Mouse (Mus musculus): ENCODE data around the gene Zfp74. TPM values are rescaled to one million over a fixed set of nuclear protein-coding genes. Genes with fewer than 3 reads are reported as not detected.
A peak's percentile ranks its signal among the peaks of the same experiment; 100 is the strongest.

Zfp74 gene
- polyA plus RNA-seq, 1 experiment from 2014 or later, result 24.3 TPM

- WGBS, result 0% methylated on average over 22 of the region's 22 CpGs
- H3K4me3 ChIP-seq (replicated peaks; ENCODE audit: low read length), result peak within 1 kb of the TSS; percentile 53
- H3K9ac ChIP-seq (replicated peaks; ENCODE audit: low read depth, low read length), result peak within 1 kb of the TSS; percentile 70
- peak within 1 kb of the TSS; percentile 99 for H3K27ac ChIP-seq (ENCODE audit: low read length)
- no peaks in the 10 kb centered on the region for H3K27me3 ChIP-seq (replicated peaks; ENCODE audit: control insufficient read depth, insufficient read depth, low read length)
- H3K36me3 ChIP-seq (ENCODE audit: control insufficient read depth, insufficient read depth), result peaks cover 4% of the 10 kb centered on the region; the same call in 1 of the 2 replicates
- peak within 1 kb of the TSS; percentile 59 for H3K4me2 ChIP-seq (ENCODE audit: low read length)
- no peaks in the 10 kb centered on the region for H3K9me3 ChIP-seq (ENCODE audit: control insufficient read depth, low read length)
- ATAC-seq, result peak; percentile 87
- H3K4me1 ChIP-seq (replicated peaks; ENCODE audit: control insufficient read depth, insufficient read depth, low read length), result peaks cover 21% of the 10 kb centered on the region
Observed at GRCm38 (mm10) chr7:29905966-29906681, 47.8 kb downstream of the Zfp74 start, which contains the start of gene Zfp27. Zfp27 (minus strand) TSS chr7:29906572.

GRCm38 (mm10) chr7:29904101-29904500, 49.8 kb downstream of the Zfp74 start:
- ATAC-seq, result no peak
- WGBS, result 91% methylated on average over 4 of the region's 4 CpGs

DNA sequence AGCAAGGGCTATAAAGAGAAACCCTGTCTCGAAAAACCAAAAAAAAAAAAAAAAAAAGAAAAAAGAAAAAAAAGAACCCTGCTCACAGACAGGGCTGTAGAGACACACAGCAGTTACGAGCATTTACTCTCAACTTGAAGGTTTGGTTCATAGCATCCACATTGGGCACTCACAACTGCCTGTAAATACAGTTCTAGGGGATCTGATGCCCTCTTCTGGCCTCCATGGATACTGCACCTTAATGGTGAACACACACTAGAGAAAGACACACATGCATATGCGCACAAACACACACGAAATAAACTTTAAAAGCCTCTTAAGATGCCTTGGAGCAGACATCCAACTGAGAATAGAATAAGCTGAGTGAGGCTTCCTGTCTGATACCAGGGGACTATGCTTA, 55.5 kb downstream of the Zfp74 start:
- H3K4me3 ChIP-seq (replicated peaks; ENCODE audit: low read length), result no peak overlapping the region
- H3K9me3 ChIP-seq (ENCODE audit: control insufficient read depth, low read length), result peaks cover 27% of the 10 kb centered on the region
- H3K4me2 ChIP-seq (ENCODE audit: low read length), result no peak overlapping the region
- no peak for ATAC-seq
- H3K4me1 ChIP-seq (replicated peaks; ENCODE audit: control insufficient read depth, insufficient read depth, low read length), result no peaks in the 10 kb centered on the region
- no peaks in the 10 kb centered on the region for H3K27me3 ChIP-seq (replicated peaks; ENCODE audit: control insufficient read depth, insufficient read depth, low read length)
- H3K27ac ChIP-seq (ENCODE audit: low read length), result no peak overlapping the region
- no peak overlapping the region for H3K9ac ChIP-seq (replicated peaks; ENCODE audit: low read depth, low read length)
- H3K36me3 ChIP-seq (ENCODE audit: control insufficient read depth, insufficient read depth), result peaks cover 65% of the 10 kb centered on the region
- 97% methylated on average over 4 of the region's 4 CpGs for WGBS

More at GRCm38 (mm10) chr7:29904101-29904500, 49.8 kb downstream of the Zfp74 start:
- Histone ChIP-seq H3K27me3 (replicated peaks; ENCODE audit: control insufficient read depth, insufficient read depth, low read length) (no peaks in the 10 kb centered on the region), H3K4me3 (replicated peaks; ENCODE audit: low read length) (no peak overlapping the region), H3K36me3 (ENCODE audit: control insufficient read depth, insufficient read depth) (peaks cover 14% of the 10 kb centered on the region), H3K4me1 (replicated peaks; ENCODE audit: control insufficient read depth, insufficient read depth, low read length) (peaks cover 6% of the 10 kb centered on the region), H3K9me3 (ENCODE audit: control insufficient read depth, low read length) (no peaks in the 10 kb centered on the region), H3K27ac (ENCODE audit: low read length) (no peak overlapping the region), H3K9ac (replicated peaks; ENCODE audit: low read depth, low read length) (no peak overlapping the region), H3K4me2 (ENCODE audit: low read length) (no peak overlapping the region)

GRCm38 (mm10) chr7:29892756-29893155, 61.1 kb downstream of the Zfp74 start:
- no peaks in the 10 kb centered on the region for H3K27me3 ChIP-seq (replicated peaks; ENCODE audit: control insufficient read depth, insufficient read depth, low read length)
- WGBS, result 98% methylated on average over 4 of the region's 4 CpGs

DNA sequence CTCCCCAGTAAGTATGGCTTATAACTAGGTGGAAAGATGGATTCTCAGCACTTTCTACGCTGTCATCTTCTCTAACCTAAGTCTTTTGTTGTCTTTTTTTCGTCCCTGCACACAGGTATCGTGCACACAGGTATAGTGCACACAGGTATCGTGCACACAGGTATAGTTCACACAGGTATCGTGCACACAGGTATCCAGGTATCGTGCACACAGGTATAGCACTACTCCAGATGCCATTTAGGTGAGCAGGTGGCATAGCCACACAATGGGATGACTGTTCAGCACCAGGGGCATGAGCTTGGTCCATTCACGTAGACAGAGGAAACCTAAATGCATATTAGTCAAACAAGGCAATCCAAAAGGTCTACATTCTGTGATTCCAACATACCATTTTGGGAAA, 63.4 kb downstream of the Zfp74 start:
- H3K4me3 ChIP-seq (replicated peaks; ENCODE audit: low read length), result no peak overlapping the region
- no peaks in the 10 kb centered on the region for H3K27me3 ChIP-seq (replicated peaks; ENCODE audit: control insufficient read depth, insufficient read depth, low read length)
- peaks cover 56% of the 10 kb centered on the region for H3K36me3 ChIP-seq (ENCODE audit: control insufficient read depth, insufficient read depth)
- 95% methylated on average over 7 of the region's 7 CpGs for WGBS
- no peak for ATAC-seq
- H3K4me1 ChIP-seq (replicated peaks; ENCODE audit: control insufficient read depth, insufficient read depth, low read length), result no peaks in the 10 kb centered on the region
- H3K27ac ChIP-seq (ENCODE audit: low read length), result no peak overlapping the region
- no peak overlapping the region for H3K9ac ChIP-seq (replicated peaks; ENCODE audit: low read depth, low read length)
- peaks cover 33% of the 10 kb centered on the region for H3K9me3 ChIP-seq (ENCODE audit: control insufficient read depth, low read length)
- H3K4me2 ChIP-seq (ENCODE audit: low read length), result no peak overlapping the region

More at GRCm38 (mm10) chr7:29892756-29893155, 61.1 kb downstream of the Zfp74 start:
- H3K4me3 ChIP-seq (replicated peaks; ENCODE audit: low read length), result no peak overlapping the region
- H3K9me3 ChIP-seq (ENCODE audit: control insufficient read depth, low read length), result peaks cover 30% of the 10 kb centered on the region
- no peak overlapping the region for H3K9ac ChIP-seq (replicated peaks; ENCODE audit: low read depth, low read length)
- no peak for ATAC-seq
- H3K4me2 ChIP-seq (ENCODE audit: low read length), result no peak overlapping the region
- H3K4me1 ChIP-seq (replicated peaks; ENCODE audit: control insufficient read depth, insufficient read depth, low read length), result no peaks in the 10 kb centered on the region
- no peak overlapping the region for H3K27ac ChIP-seq (ENCODE audit: low read length)
- H3K36me3 ChIP-seq (ENCODE audit: control insufficient read depth, insufficient read depth), result peaks cover 72% of the 10 kb centered on the region

DNA sequence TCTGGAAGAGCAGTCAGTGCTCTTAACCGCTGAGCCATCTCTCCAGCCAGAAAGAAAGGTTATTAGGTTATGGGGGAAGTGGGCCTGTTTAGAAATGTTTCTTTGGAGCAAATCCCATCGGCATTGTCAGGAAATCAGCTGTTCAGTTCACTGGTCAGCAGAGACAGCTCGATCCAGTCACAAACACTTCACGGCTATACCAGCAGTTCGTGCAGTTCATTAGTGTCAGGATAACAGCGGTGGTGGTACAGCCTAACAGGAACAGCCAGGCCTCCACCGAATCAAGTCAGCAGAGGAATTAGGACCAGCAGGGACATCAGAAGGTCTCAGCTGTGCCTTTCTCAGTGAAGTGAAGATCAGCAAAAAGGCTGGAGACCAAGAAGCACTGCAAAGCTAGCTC, 73.0 kb downstream of the Zfp74 start:
- Histone ChIP-seq H3K4me1 (replicated peaks; ENCODE audit: control insufficient read depth, insufficient read depth, low read length) (no peaks in the 10 kb centered on the region), H3K27me3 (replicated peaks; ENCODE audit: control insufficient read depth, insufficient read depth, low read length) (no peaks in the 10 kb centered on the region), H3K27ac (ENCODE audit: low read length) (no peak overlapping the region), H3K4me2 (ENCODE audit: low read length) (no peak overlapping the region), H3K9ac (replicated peaks; ENCODE audit: low read depth, low read length) (no peak overlapping the region), H3K4me3 (replicated peaks; ENCODE audit: low read length) (no peak overlapping the region), H3K36me3 (ENCODE audit: control insufficient read depth, insufficient read depth) (peaks cover 8% of the 10 kb centered on the region), H3K9me3 (ENCODE audit: control insufficient read depth, low read length) (peaks cover 2% of the 10 kb centered on the region)
- WGBS, result 88% methylated on average over 7 of the region's 7 CpGs
- ATAC-seq, result no peak

Small RNAs within 50 kb of the gene (microRNA-seq; reads per million reads assigned to microRNA genes)
- gene Mir7668, result not detected

Other genes with a start within 250 kb of the Zfp74 start
- 0.34 and 0.35 TPM in 2 replicates for gene Catsperg2, start 227.1 kb downstream of the Zfp74 start, polyA plus RNA-seq (2015; fragmentation: Nextera tagmentation; extraction: Ambion mirVana)
- 22.6 and 24.6 TPM in 2 replicates for gene Zfp84, start 185.5 kb downstream of the Zfp74 start, polyA plus RNA-seq (2015; fragmentation: Nextera tagmentation; extraction: Ambion mirVana)
- gene Zfp30, start 170.1 kb downstream of the Zfp74 start, polyA plus RNA-seq (2015; fragmentation: Nextera tagmentation; extraction: Ambion mirVana), result 17.0 and 17.9 TPM in 2 replicates
- 33.8 and 37.1 TPM in 2 replicates for gene Zfp790, start 138.0 kb downstream of the Zfp74 start, polyA plus RNA-seq (2015; fragmentation: Nextera tagmentation; extraction: Ambion mirVana)
- gene Zfp940, start 100.4 kb downstream of the Zfp74 start, polyA plus RNA-seq (2015; fragmentation: Nextera tagmentation; extraction: Ambion mirVana), result 15.7 and 18.2 TPM in 2 replicates
- gene Zfp420, start 94.1 kb downstream of the Zfp74 start, polyA plus RNA-seq (2015; fragmentation: Nextera tagmentation; extraction: Ambion mirVana), result 23.4 and 23.7 TPM in 2 replicates
- 18.0 and 20.5 TPM in 2 replicates for gene Zfp27, start 47.5 kb downstream of the Zfp74 start, polyA plus RNA-seq (2015; fragmentation: Nextera tagmentation; extraction: Ambion mirVana)
- gene Zfp383, start 45.9 kb downstream of the Zfp74 start, polyA plus RNA-seq (2015; fragmentation: Nextera tagmentation; extraction: Ambion mirVana), result 7.5 and 7.8 TPM in 2 replicates
- gene Zfp568, start 29.9 kb upstream of the Zfp74 start, polyA plus RNA-seq (2015; fragmentation: Nextera tagmentation; extraction: Ambion mirVana), result 3.0 and 4.2 TPM in 2 replicates
- gene Zfp14, start 97.3 kb upstream of the Zfp74 start, polyA plus RNA-seq (2015; fragmentation: Nextera tagmentation; extraction: Ambion mirVana), result 14.2 and 14.7 TPM in 2 replicates
- 16.4 and 17.5 TPM in 2 replicates for gene Zfp82, start 118.8 kb upstream of the Zfp74 start, polyA plus RNA-seq (2015; fragmentation: Nextera tagmentation; extraction: Ambion mirVana)
- gene Gm26920, start 136.3 kb upstream of the Zfp74 start, polyA plus RNA-seq (2015; fragmentation: Nextera tagmentation; extraction: Ambion mirVana), result 2.5 and 3.3 TPM in 2 replicates
- gene Zfp566, start 136.4 kb upstream of the Zfp74 start, polyA plus RNA-seq (2015; fragmentation: Nextera tagmentation; extraction: Ambion mirVana), result 20.6 and 22.1 TPM in 2 replicates
- gene Zfp260, start 140.7 kb upstream of the Zfp74 start, polyA plus RNA-seq (2015; fragmentation: Nextera tagmentation; extraction: Ambion mirVana), result 112 and 137 TPM in 2 replicates
- 30.6 and 32.5 TPM in 2 replicates for gene Zfp382, start 167.9 kb upstream of the Zfp74 start, polyA plus RNA-seq (2015; fragmentation: Nextera tagmentation; extraction: Ambion mirVana)
- gene Zfp146, start 215.7 kb upstream of the Zfp74 start, polyA plus RNA-seq (2015; fragmentation: Nextera tagmentation; extraction: Ambion mirVana), result 17.4 and 18.0 TPM in 2 replicates
- 2.4 and 4.1 TPM in 2 replicates for gene Cox7a1, start 230.1 kb upstream of the Zfp74 start, polyA plus RNA-seq (2015; fragmentation: Nextera tagmentation; extraction: Ambion mirVana)
- 59.7 and 68.4 TPM in 2 replicates for gene Capns1, start 244.7 kb upstream of the Zfp74 start, polyA plus RNA-seq (2015; fragmentation: Nextera tagmentation; extraction: Ambion mirVana)

Data from forebrain, embryonic 16.5 days (tissue).